Mouse (Mus musculus) kidney, adult 2 months (tissue): ENCODE measurements around the gene Spata21.

Source experiments
- CTCF ChIP-seq: fragments of 200-500 bp; conservative IDR thresholded peaks from 2 replicates; pipeline ENCODE4 v1.5.1; 2011; ENCODE audit warnings: low read depth, mild to moderate bottlenecking, control low read depth, low read length, moderate library complexity, mixed read lengths; ENCODE audit not compliant: insufficient read depth, insufficient read length
- POLR2A ChIP-seq: fragments of 200-500 bp; IDR thresholded peaks from one replicate; pipeline ENCODE4 v1.6.1; 2011; ENCODE audit warnings: low read depth, low read length, control low read depth

GRCm38 (mm10) chr4:141095016-141095415 is 6.9 kb downstream of the Spata21 start:
- TF ChIP-seq POLR2A (no peak), CTCF (no peak)
